Mouse (Mus musculus) midbrain, embryonic 15.5 days (tissue): ENCODE measurements around the gene Ccdc12. TPM values are rescaled to one million over a fixed set of nuclear protein-coding genes. Genes with fewer than 3 reads are reported as not detected.

Experiments
- ATAC-seq: fragments of 200-750 bp; cut with Nextera tagmentation; replicated peaks from 2 replicates; pipeline ENCODE4 v1.8.0; 2017; ENCODE audit warnings: moderate TSS enrichment
- H3K27ac ChIP-seq: fragments of 300-500 bp; sonication (generic); 2 replicates; pipeline ENCODE4 v1.5.1; 2015; ENCODE audit warnings: mild to moderate bottlenecking, inconsistent platforms
- H3K27me3 ChIP-seq: fragments of 300-500 bp; sonication (generic); replicated peaks from 2 replicates; pipeline ENCODE4 v1.6.1; 2015; ENCODE audit warnings: inconsistent platforms
- H3K36me3 ChIP-seq: fragments of 300-500 bp; sonication (generic); replicated peaks from 2 replicates; pipeline ENCODE4 v1.6.1; 2015; ENCODE audit warnings: inconsistent platforms
- H3K4me1 ChIP-seq: fragments of 300-500 bp; sonication (generic); 2 replicates; pipeline ENCODE4 v1.6.1; 2015; ENCODE audit warnings: inconsistent platforms
- H3K4me2 ChIP-seq: fragments of 300-500 bp; sonication (generic); 2 replicates; pipeline ENCODE4 v1.6.1; 2015; ENCODE audit warnings: inconsistent platforms, mild to moderate bottlenecking, moderate library complexity
- H3K4me3 ChIP-seq: fragments of 300-500 bp; sonication (generic); 2 replicates; pipeline ENCODE4 v1.5.1; 2015; ENCODE audit warnings: mild to moderate bottlenecking, inconsistent platforms
- H3K9ac ChIP-seq: fragments of 300-500 bp; sonication (generic); 2 replicates; pipeline ENCODE4 v1.6.1; 2015; ENCODE audit warnings: mild to moderate bottlenecking, inconsistent platforms
- H3K9me3 ChIP-seq: fragments of 300-500 bp; sonication (generic); 2 replicates; pipeline ENCODE4 v1.6.1; 2016; ENCODE audit warnings: inconsistent platforms
- WGBS: fragments of 180-500 bp; shearing (Covaris S2); methylation state at CpG from one replicate; pipeline ENCODE4 v1.1.7; 2015; ENCODE audit warnings: mixed read lengths; 5-methylcytosine and 5-hydroxymethylcytosine counted together
- polyA plus RNA-seq: library from polyadenylated mRNA; unstranded; fragments of >200 nt; fragmentation: Nextera tagmentation; extraction: Ambion mirVana; gene quantifications from 2 replicates; pipeline ENCODE4 v1.2.1, GENCODE M21; 2015

Gene Ccdc12
- polyA plus RNA-seq, 1 experiment from 2014 or later = 115 TPM

DNA sequence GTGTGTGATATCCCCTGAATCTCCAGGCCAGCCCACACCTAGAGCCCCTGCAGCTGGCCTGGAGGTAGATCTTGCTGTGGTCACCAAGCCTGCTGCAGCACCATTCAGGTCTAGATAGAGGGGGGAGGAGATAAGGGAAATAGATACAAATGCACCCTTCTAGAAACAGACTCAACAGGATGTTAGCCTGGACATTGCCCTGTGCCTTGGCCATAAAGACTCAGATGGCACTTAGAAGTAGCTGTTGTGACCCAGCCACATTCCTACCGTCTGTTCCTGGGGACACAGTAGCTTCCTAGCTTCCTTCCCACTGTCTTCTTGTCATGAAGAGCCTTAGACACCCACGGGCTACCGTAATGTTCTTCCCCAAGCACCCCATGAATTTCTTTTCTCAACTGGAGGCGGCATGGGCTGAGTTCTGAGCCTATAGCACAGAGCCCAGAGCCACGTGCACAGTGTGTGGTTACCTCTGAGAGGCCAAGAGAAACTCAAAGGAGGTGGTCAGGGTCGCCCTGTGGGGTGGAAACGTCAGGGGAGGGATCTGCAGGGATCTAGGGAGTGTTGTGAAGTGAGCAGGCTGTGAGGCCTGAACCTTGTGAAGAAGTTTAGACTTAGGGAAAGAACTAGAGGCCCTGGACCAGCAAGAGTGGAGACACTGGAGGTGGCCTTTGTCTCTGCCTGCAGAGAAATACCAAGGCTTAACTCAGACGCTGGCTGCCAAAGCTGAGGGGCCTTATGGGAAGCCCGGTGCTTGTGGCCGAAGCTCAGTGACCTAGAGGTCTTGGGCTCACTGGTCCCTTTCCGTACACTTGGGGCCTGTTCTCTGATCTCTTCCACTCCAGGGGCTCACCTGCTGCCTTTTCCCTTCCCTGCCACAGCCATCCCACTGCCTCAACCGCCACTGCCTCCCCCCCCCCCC is 45.1 kb downstream of the Ccdc12 start:
- 73% methylated on average over 11 of the region's 12 CpGs for WGBS
- Histone ChIP-seq H3K4me3 (no peak overlapping the region), H3K4me2 (no peak overlapping the region), H3K9me3 (no peaks in the 10 kb centered on the region), H3K4me1 (no peaks in the 10 kb centered on the region), H3K27me3 (no peaks in the 10 kb centered on the region), H3K9ac (no peak overlapping the region), H3K36me3 (no peaks in the 10 kb centered on the region), H3K27ac (no peak overlapping the region)
- ATAC-seq = no peak

DNA sequence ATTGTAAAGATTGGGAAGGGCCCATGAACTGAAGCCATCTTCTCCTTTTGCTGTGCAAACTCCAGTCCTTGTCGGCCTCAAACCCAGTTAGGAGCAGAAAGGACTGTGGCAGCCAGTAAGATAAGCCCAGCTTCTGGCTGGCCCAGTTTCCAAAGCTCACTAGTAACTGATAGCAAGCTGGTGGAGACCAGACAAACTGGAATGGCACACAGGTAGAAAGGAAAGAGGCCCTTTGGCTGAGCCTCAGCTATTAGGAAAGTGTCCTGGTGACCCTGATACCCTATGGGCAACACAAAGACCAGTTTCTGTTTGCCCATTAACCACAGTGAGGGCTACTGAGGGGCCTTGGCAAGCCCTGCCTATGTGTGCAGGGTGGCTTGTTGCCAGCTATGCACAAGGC is 46.5 kb downstream of the Ccdc12 start:
- H3K4me1 ChIP-seq = no peaks in the 10 kb centered on the region
- H3K27me3 ChIP-seq = no peaks in the 10 kb centered on the region
- no peak for ATAC-seq
- no peaks in the 10 kb centered on the region for H3K36me3 ChIP-seq
- 88% methylated on average over 1 of the region's 1 CpGs for WGBS
- no peak overlapping the region for H3K9ac ChIP-seq
- H3K4me3 ChIP-seq = no peak overlapping the region
- no peak overlapping the region for H3K27ac ChIP-seq
- H3K9me3 ChIP-seq = no peaks in the 10 kb centered on the region
- no peak overlapping the region for H3K4me2 ChIP-seq

DNA sequence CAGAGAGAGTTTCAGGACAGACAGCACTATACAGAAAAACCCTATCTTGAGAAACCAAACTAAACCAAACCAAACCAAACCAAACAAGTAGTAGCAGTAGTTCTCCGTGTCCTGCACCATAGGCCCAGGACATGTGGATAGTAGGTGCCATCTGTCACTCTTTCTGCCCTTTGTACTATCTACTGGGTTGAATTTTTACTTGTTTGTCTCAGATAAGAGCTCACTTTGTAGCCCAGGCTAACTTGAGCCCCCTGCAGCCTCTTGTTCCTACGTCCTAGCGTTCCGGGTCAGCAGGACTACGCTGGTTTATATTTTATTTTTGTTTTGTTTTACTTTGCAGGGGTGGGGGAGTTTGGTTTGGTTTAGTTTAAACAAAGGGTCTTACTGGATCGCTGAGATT is 47.6 kb downstream of the Ccdc12 start:
- Histone ChIP-seq H3K27me3 (no peaks in the 10 kb centered on the region), H3K36me3 (no peaks in the 10 kb centered on the region), H3K4me2 (no peak overlapping the region), H3K9me3 (no peaks in the 10 kb centered on the region), H3K4me1 (no peaks in the 10 kb centered on the region), H3K4me3 (no peak overlapping the region), H3K9ac (no peak overlapping the region), H3K27ac (no peak overlapping the region)
- 93% methylated on average over 6 of the region's 6 CpGs for WGBS
- ATAC-seq = no peak

DNA sequence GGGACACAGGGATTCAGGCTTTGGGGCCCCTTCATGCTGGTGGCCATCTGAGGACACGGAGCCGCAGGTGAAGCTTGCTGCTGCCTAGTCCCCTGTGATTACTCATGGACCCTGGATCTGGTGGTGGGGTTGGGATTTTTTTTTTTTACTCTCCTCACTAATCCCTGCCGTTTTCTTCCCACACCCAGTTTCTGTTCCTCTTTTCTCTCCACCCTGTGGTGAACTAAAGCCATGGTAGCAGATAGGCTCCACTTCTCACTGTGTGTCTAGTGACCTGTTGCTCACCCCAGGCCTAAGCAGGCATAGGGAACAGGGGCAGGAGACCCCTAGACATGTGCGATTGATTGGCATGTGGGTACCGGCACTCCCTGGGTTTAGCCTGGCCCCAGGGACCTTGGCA is 50.5 kb downstream of the Ccdc12 start:
- Histone ChIP-seq H3K9me3 (no peaks in the 10 kb centered on the region), H3K27me3 (no peaks in the 10 kb centered on the region), H3K4me2 (no peak overlapping the region), H3K9ac (no peak overlapping the region), H3K27ac (no peak overlapping the region), H3K4me1 (no peaks in the 10 kb centered on the region; the same call in 1 of the 2 replicates), H3K36me3 (no peaks in the 10 kb centered on the region), H3K4me3 (no peak overlapping the region)
- ATAC-seq = no peak
- WGBS = 79% methylated on average over 5 of the region's 5 CpGs

DNA sequence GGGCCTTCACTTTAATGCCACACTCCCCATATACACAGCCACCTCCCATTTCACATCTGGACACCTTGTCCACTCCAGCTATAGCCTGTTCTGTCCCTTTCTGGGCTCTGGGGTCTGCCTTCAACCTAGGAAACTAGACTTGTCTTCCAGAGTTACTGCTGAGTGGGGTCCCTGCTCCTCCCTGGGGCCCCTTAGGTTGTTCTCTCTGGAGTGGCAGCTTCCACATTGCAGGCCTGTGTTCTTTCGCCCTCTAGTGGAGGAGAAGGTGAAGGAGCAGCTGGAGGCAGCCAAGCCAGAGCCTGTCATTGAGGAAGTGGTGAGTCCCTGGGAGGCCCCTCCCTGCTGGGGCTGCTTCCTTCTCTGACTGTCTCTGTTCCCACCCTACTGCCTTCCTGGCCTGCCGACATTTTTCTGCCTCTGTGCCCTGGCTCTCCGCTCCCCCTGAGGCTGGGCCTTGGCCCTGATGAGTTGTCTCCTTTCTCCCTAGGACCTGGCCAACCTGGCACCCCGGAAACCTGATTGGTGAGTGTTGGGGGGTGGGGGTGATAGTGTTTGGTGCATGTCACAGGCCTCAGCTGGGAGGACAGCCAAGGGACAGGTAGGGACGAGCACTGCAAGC is 53.4 kb downstream of the Ccdc12 start:
- Histone ChIP-seq H3K9me3 (no peaks in the 10 kb centered on the region), H3K4me1 (no peaks in the 10 kb centered on the region; the same call in 1 of the 2 replicates), H3K4me2 (no peak overlapping the region), H3K36me3 (0 out of 2 replicates have a peak, but pooled peaks cover 5% of the 10 kb centered on the region), H3K27me3 (no peaks in the 10 kb centered on the region), H3K4me3 (no peak overlapping the region), H3K27ac (no peak overlapping the region), H3K9ac (no peak overlapping the region)
- 50% methylated on average over 5 of the region's 5 CpGs for WGBS
- peak; percentile 74 for ATAC-seq

DNA sequence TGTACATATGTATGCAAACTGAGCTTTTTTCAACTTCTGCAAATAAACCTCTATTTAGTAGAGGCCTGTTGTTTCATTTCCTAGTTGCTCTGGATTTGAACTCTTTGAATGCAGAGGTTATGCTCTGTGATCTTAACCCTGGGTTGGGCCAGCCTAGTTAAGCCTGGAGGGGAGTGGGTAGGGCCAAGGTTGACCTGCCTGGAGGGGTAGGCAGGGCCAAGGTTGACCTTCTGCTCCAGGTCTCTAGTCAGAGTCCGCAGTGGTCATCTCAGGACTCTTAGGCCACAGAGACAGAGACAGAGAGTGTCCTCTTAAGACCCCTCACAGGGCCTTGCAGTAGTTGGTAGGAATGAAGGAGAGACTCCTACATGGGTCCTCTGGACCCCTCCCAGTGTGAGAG is 55.2 kb downstream of the Ccdc12 start:
- Histone ChIP-seq H3K9me3 (no peaks in the 10 kb centered on the region), H3K27ac (no peak overlapping the region), H3K4me2 (no peak overlapping the region), H3K9ac (no peak overlapping the region), H3K36me3 (0 out of 2 replicates have a peak, but pooled peaks cover 5% of the 10 kb centered on the region), H3K27me3 (no peaks in the 10 kb centered on the region), H3K4me1 (no peaks in the 10 kb centered on the region; the same call in 1 of the 2 replicates), H3K4me3 (no peak overlapping the region)
- ATAC-seq = no peak
- WGBS = 100% methylated on average over 1 of the region's 1 CpGs

DNA sequence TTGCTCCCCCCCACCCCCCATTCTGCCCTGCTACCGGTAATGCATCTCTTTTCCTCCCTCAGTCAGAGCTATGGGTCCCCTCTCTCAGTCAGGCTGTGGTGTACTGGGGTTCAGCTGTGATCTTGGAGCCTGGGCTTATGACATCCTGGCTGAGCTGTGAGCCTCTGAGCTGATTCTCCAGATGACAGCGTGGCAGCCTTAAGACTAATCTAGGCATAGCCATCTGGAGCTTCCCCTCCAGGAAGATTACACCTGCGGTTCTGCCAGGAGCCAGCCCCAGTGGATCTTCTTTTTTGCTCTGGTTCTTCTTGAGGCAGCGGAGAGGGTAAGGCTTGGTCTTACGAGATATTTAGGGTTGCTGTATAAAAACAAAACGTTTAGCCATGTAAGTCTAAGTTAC is 55.7 kb downstream of the Ccdc12 start:
- no peak overlapping the region for H3K9ac ChIP-seq

DNA sequence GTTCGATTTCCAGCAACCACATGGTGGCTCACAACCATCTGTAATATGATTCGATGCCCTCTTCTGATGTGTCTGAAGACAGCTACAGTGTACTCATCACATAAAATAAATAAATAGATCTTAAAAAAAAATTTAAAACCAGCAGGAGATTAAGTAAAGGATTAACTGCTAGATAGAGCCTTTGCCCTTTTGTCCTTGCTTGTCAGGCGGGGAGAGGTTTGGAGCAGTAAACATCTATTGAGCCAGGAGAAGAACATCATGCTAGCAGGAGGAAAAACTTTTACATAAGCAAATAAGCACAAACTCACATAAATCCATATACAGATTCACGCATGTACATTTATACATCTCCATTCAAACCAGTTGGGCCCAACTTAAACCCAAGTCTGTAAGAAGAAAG is 56.2 kb downstream of the Ccdc12 start:
- no peak overlapping the region for H3K4me2 ChIP-seq
- no peaks in the 10 kb centered on the region for H3K9me3 ChIP-seq
- 90% methylated on average over 4 of the region's 4 CpGs for WGBS
- H3K4me1 ChIP-seq = no peaks in the 10 kb centered on the region; the same call in 1 of the 2 replicates
- ATAC-seq = no peak
- no peaks in the 10 kb centered on the region for H3K27me3 ChIP-seq
- 0 out of 2 replicates have a peak, but pooled peaks cover 5% of the 10 kb centered on the region for H3K36me3 ChIP-seq
- H3K27ac ChIP-seq = no peak overlapping the region
- no peak overlapping the region for H3K4me3 ChIP-seq
- H3K9ac ChIP-seq = no peak overlapping the region

More for the DNA sequence above, 55.7 kb downstream of the Ccdc12 start:
- H3K27ac ChIP-seq = no peak overlapping the region
- WGBS = 93% methylated on average over 6 of the region's 6 CpGs
- no peak for ATAC-seq
- no peak overlapping the region for H3K4me3 ChIP-seq
- no peaks in the 10 kb centered on the region for H3K27me3 ChIP-seq
- no peak overlapping the region for H3K4me2 ChIP-seq
- no peaks in the 10 kb centered on the region for H3K9me3 ChIP-seq
- no peaks in the 10 kb centered on the region; the same call in 1 of the 2 replicates for H3K4me1 ChIP-seq
- 0 out of 2 replicates have a peak, but pooled peaks cover 5% of the 10 kb centered on the region for H3K36me3 ChIP-seq

DNA sequence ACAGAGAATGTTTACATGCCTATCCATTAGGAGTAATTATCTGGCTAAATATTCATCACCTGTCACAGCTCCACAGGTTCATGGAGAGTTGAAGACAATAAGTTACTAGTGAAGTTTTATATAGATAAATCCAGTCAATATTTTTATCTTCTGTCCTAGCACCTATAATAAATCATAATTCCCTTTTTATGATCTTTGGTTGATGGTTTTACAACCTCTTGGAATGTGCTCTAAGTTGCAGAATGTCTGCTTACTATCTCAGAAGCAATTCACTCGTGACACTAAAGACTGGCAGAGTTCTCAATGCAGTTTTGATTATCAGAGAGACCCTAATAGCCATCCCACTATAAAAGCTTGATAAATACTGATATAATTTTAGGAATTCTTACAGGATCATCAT is 57.1 kb downstream of the Ccdc12 start:
- no peak for ATAC-seq
- Histone ChIP-seq H3K4me2 (no peak overlapping the region), H3K9me3 (no peaks in the 10 kb centered on the region), H3K27me3 (no peaks in the 10 kb centered on the region), H3K36me3 (0 out of 2 replicates have a peak, but pooled peaks cover 5% of the 10 kb centered on the region), H3K4me3 (no peak overlapping the region), H3K9ac (no peak overlapping the region), H3K27ac (no peak overlapping the region), H3K4me1 (no peaks in the 10 kb centered on the region; the same call in 1 of the 2 replicates)
- 88% methylated on average over 1 of the region's 1 CpGs for WGBS

DNA sequence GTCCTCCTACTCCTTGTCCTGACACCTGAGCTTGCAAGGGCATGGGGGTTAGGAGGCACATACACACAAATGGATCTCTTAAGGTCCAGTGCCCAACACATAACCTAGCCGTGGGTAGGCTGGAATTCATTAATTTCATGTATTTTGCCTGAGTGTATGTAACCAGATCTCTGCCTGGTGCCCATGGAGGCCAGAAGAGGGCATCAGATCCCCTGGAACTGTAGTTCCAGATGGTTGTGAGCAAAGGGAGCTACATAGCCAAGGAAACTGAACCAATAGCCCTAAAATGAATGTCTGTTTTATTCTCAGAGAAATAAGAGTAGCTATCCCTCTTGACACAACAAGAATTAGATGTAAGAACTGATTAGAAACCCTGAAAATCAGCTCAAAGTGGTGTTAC is 59.1 kb downstream of the Ccdc12 start:
- Histone ChIP-seq H3K27ac (no peak overlapping the region), H3K9ac (no peak overlapping the region), H3K9me3 (no peaks in the 10 kb centered on the region), H3K36me3 (0 out of 2 replicates have a peak, but pooled peaks cover 5% of the 10 kb centered on the region), H3K4me3 (no peak overlapping the region), H3K4me2 (no peak overlapping the region), H3K27me3 (no peaks in the 10 kb centered on the region), H3K4me1 (no peaks in the 10 kb centered on the region)
- no peak for ATAC-seq
- 73% methylated on average over 1 of the region's 1 CpGs for WGBS

DNA sequence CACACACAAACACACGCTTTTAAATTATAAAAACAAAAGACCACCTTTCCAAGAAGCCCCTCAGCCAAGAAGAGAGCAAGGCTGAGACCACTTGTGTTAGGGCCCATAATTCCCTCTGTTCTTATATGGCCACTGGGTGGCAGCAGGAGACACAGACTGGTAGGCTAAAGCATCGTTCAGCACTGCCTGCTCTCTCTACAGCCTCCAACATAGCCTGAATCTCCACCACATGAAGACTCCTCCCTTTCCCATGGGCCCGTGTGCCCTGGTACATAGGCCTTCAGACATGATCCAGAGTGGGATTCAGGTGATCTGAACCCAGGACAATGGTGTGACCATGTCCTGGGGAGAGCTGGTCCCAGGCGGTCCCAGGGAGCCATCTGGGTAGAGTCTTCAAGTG is 60.5 kb downstream of the Ccdc12 start:
- H3K4me1 ChIP-seq = no peaks in the 10 kb centered on the region
- H3K27ac ChIP-seq = no peak overlapping the region
- peak; percentile 85 for ATAC-seq
- no peak overlapping the region for H3K4me2 ChIP-seq
- no peak overlapping the region for H3K4me3 ChIP-seq
- no peaks in the 10 kb centered on the region for H3K27me3 ChIP-seq
- 0 out of 2 replicates have a peak, but pooled peaks cover 5% of the 10 kb centered on the region for H3K36me3 ChIP-seq
- no peak overlapping the region for H3K9ac ChIP-seq
- no peaks in the 10 kb centered on the region for H3K9me3 ChIP-seq
- WGBS = 28% methylated on average over 4 of the region's 4 CpGs

DNA sequence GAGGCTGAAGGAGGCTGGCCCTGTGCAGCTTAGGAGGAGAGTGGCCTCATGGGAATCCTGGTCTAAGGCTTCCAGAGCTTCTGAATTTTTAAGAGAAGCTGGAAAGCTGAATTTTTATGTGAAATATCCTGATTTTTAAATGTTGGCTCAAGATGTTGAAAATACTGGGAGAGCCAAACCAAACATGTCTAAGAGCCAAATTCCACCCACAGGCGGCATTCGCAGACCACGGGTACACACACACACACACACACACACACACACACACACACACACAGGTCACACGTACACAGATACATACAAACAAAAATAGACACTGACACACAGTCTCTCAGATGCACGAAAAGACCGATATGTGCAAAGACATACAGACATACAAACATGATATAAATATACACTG is 61.8 kb downstream of the Ccdc12 start:
- H3K9me3 ChIP-seq = no peaks in the 10 kb centered on the region
- no peak overlapping the region for H3K9ac ChIP-seq
- H3K27me3 ChIP-seq = no peaks in the 10 kb centered on the region
- H3K4me1 ChIP-seq = no peaks in the 10 kb centered on the region
- H3K4me3 ChIP-seq = no peak overlapping the region
- 0 out of 2 replicates have a peak, but pooled peaks cover 1% of the 10 kb centered on the region for H3K36me3 ChIP-seq
- no peak overlapping the region for H3K4me2 ChIP-seq
- no peak for ATAC-seq
- 90% methylated on average over 6 of the region's 6 CpGs for WGBS
- no peak overlapping the region for H3K27ac ChIP-seq
